Mouse (Mus musculus) hindbrain, embryonic 14.5 days (tissue): Measurements from ENCODE around the gene Eif4b. TPM values are rescaled to one million over a fixed set of nuclear protein-coding genes. Genes with fewer than 3 reads are reported as not detected.

Experiments used
- ATAC-seq: fragments of 200-750 bp; cut with Nextera tagmentation; 2 replicates; pipeline ENCODE4 v1.8.0; 2017; ENCODE audit warnings: moderate number of reproducible peaks, mild to moderate bottlenecking, moderate TSS enrichment, moderate library complexity; ENCODE audit not compliant: low FRiP score
- DNase-seq: peaks from one replicate; pipeline ENCODE4 v3.0.0-alpha.2; 2015; ENCODE audit warnings: low spot score
- H3K27ac ChIP-seq: fragments of 300-500 bp; sonication (generic); 2 replicates; pipeline ENCODE4 v1.5.1; 2014; ENCODE audit warnings: mild to moderate bottlenecking, moderate library complexity
- H3K27me3 ChIP-seq: fragments of 300-500 bp; sonication (generic); 2 replicates; pipeline ENCODE4 v1.6.1; 2014; ENCODE audit warnings: mild to moderate bottlenecking, low read length, mixed read lengths; ENCODE audit not compliant: control insufficient read depth, insufficient read depth
- H3K36me3 ChIP-seq: fragments of 300-500 bp; sonication (generic); replicated peaks from 2 replicates; pipeline ENCODE4 v1.6.1; 2014; ENCODE audit not compliant: control insufficient read depth, insufficient read depth
- H3K4me1 ChIP-seq: fragments of 300-500 bp; sonication (generic); replicated peaks from 2 replicates; pipeline ENCODE4 v1.6.1; 2014; ENCODE audit warnings: antibody characterized with exemption, low read length, mixed read lengths; ENCODE audit not compliant: control insufficient read depth, insufficient read depth
- H3K4me2 ChIP-seq: fragments of 300-500 bp; sonication (generic); replicated peaks from 2 replicates; pipeline ENCODE4 v1.6.1; 2014; ENCODE audit warnings: mild to moderate bottlenecking, moderate library complexity
- H3K4me3 ChIP-seq: fragments of 300-500 bp; sonication (generic); replicated peaks from 2 replicates; pipeline ENCODE4 v1.5.1; 2014; ENCODE audit warnings: mild to moderate bottlenecking, low read length
- H3K9ac ChIP-seq: fragments of 300-500 bp; sonication (generic); 2 replicates; pipeline ENCODE4 v1.6.1; 2014
- H3K9me3 ChIP-seq: fragments of 300-500 bp; sonication (generic); 2 replicates; pipeline ENCODE4 v1.6.1; 2016; ENCODE audit warnings: low read length; ENCODE audit not compliant: control insufficient read depth
- WGBS: fragments of 180-500 bp; shearing (Covaris S2); extraction: QIAGEN DNeasy Blood & Tissue Kit; methylation state at CpG from one replicate; pipeline ENCODE4 v1.1.7; 2014; 5-methylcytosine and 5-hydroxymethylcytosine counted together
- polyA plus RNA-seq: library from polyadenylated mRNA; unstranded; fragments of >200 nt; fragmentation: Nextera tagmentation; extraction: Ambion mirVana; gene quantifications from 2 replicates; pipeline ENCODE4 v1.2.1, GENCODE M21; 2014

The Eif4b gene
- polyA plus RNA-seq, 1 experiment from 2014 or later = 83.6 TPM

- Histone ChIP-seq H3K27ac (no peak overlapping the region), H3K4me2 (no peak overlapping the region), H3K9me3 (no peaks in the 10 kb centered on the region), H3K4me3 (no peak overlapping the region), H3K27me3 (peaks cover 32% of the 10 kb centered on the region), H3K4me1 (no peaks in the 10 kb centered on the region), H3K9ac (no peak overlapping the region), H3K36me3 (no peaks in the 10 kb centered on the region)
- DNase-seq (no peak), ATAC-seq (no peak)
- 61% methylated on average over 23 of the region's 23 CpGs for WGBS
These were observed 69.6 kb downstream of the Eif4b start for GRCm38 (mm10) chr15:102142914-102143912.

- DNase-seq (no peak), ATAC-seq (no peak)
- no peaks in the 10 kb centered on the region for H3K36me3 ChIP-seq
- H3K27ac ChIP-seq = no peak within 1 kb of the TSS
- peak within 1 kb of the TSS; percentile 31 for H3K4me2 ChIP-seq
- no peaks in the 10 kb centered on the region for H3K4me1 ChIP-seq
- peak within 1 kb of the TSS; percentile 34 for H3K9ac ChIP-seq
- no peaks in the 10 kb centered on the region for H3K9me3 ChIP-seq
- WGBS = 3% methylated on average over 22 of the region's 22 CpGs
- H3K27me3 ChIP-seq = peaks cover 32% of the 10 kb centered on the region
- no peak within 1 kb of the TSS for H3K4me3 ChIP-seq
These were observed 70.7 kb downstream of the Eif4b start, which contains the start of gene Igfbp6 for GRCm38 (mm10) chr15:102144274-102144711. Igfbp6 (plus strand) TSS chr15:102144362.

GRCm38 (mm10) chr15:102144726-102145125, 71.2 kb downstream of the Eif4b start:
- Histone ChIP-seq H3K27ac (no peak overlapping the region), H3K36me3 (no peaks in the 10 kb centered on the region), H3K4me3 (no peak overlapping the region), H3K27me3 (peaks cover 32% of the 10 kb centered on the region), H3K4me2 (peak overlapping the region; percentile 31), H3K4me1 (no peaks in the 10 kb centered on the region), H3K9me3 (no peaks in the 10 kb centered on the region), H3K9ac (peak overlapping the region; percentile 34)
- no peak for ATAC-seq
- 15% methylated on average over 19 of the region's 19 CpGs for WGBS
- no peak for DNase-seq

GRCm38 (mm10) chr15:102145330-102145729, 71.8 kb downstream of the Eif4b start:
- Histone ChIP-seq H3K4me1 (no peaks in the 10 kb centered on the region), H3K36me3 (no peaks in the 10 kb centered on the region), H3K27ac (no peak overlapping the region), H3K4me3 (no peak overlapping the region), H3K4me2 (no peak overlapping the region), H3K27me3 (peaks cover 32% of the 10 kb centered on the region), H3K9me3 (no peaks in the 10 kb centered on the region), H3K9ac (no peak overlapping the region)
- ATAC-seq (no peak), DNase-seq (no peak)
- WGBS = 89% methylated on average over 10 of the region's 10 CpGs

GRCm38 (mm10) chr15:102146089-102146488, 72.5 kb downstream of the Eif4b start:
- ATAC-seq (no peak), DNase-seq (no peak)
- H3K27ac ChIP-seq = no peak overlapping the region
- no peaks in the 10 kb centered on the region for H3K9me3 ChIP-seq
- H3K4me2 ChIP-seq = no peak overlapping the region
- no peaks in the 10 kb centered on the region for H3K36me3 ChIP-seq
- H3K4me3 ChIP-seq = no peak overlapping the region
- H3K27me3 ChIP-seq = peaks cover 32% of the 10 kb centered on the region
- no peaks in the 10 kb centered on the region for H3K4me1 ChIP-seq
- H3K9ac ChIP-seq = no peak overlapping the region
- 89% methylated on average over 5 of the region's 5 CpGs for WGBS

Other genes with a start within 250 kb of the Eif4b start
- 11.9 and 12.2 TPM in 2 replicates for gene Krt1, start 223.0 kb upstream of the Eif4b start, polyA plus RNA-seq
- gene Krt77, start 204.1 kb upstream of the Eif4b start, polyA plus RNA-seq = 0.20 and 0.21 TPM in 2 replicates
- gene Krt76, start 180.9 kb upstream of the Eif4b start, polyA plus RNA-seq = not detected in 2 replicates
- not detected in 2 replicates for gene Krt4, start 149.0 kb upstream of the Eif4b start, polyA plus RNA-seq
- 0.29 TPM in 1 of 2 replicates, not detected in the other for gene Krt79, start 133.4 kb upstream of the Eif4b start, polyA plus RNA-seq
- gene Krt78, start 119.5 kb upstream of the Eif4b start, polyA plus RNA-seq = 0.07 TPM in 1 of 2 replicates, not detected in the other
- gene Krt8, start 69.3 kb upstream of the Eif4b start, polyA plus RNA-seq = 4.1 and 6.8 TPM in 2 replicates
- 8.6 and 15.7 TPM in 2 replicates for gene Krt18, start 45.6 kb upstream of the Eif4b start, polyA plus RNA-seq
- gene Tns2, start 26.6 kb downstream of the Eif4b start, polyA plus RNA-seq = 9.9 and 10.4 TPM in 2 replicates
- 54.8 and 62.4 TPM in 2 replicates for gene Spryd3, start 62.5 kb downstream of the Eif4b start, polyA plus RNA-seq
- gene Igfbp6, start 70.6 kb downstream of the Eif4b start, polyA plus RNA-seq = 1.8 and 1.9 TPM in 2 replicates
- 0.13 TPM in 1 of 2 replicates, not detected in the other for gene Soat2, start 76.8 kb downstream of the Eif4b start, polyA plus RNA-seq
- 45.4 and 47.1 TPM in 2 replicates for gene Zfp740, start 129.5 kb downstream of the Eif4b start, polyA plus RNA-seq
- 27.5 and 33.3 TPM in 2 replicates for gene Csad, start 131.0 kb downstream of the Eif4b start, polyA plus RNA-seq
- gene Itgb7, start 158.2 kb downstream of the Eif4b start, polyA plus RNA-seq = 0.22 and 1.1 TPM in 2 replicates
- 6.2 and 6.7 TPM in 2 replicates for gene Rarg, start 183.7 kb downstream of the Eif4b start, polyA plus RNA-seq
- not detected in 2 replicates for gene Gm9918, start 196.8 kb downstream of the Eif4b start, polyA plus RNA-seq
- gene Mfsd5, start 205.7 kb downstream of the Eif4b start, polyA plus RNA-seq = 60.6 and 61.8 TPM in 2 replicates
- 6.8 and 7.0 TPM in 2 replicates for gene Espl1, start 222.5 kb downstream of the Eif4b start, polyA plus RNA-seq